Mouse (Mus musculus) liver, adult 2 months (tissue): ENCODE measurements at regions not wholly inside any gene's neighbourhood (a gene's known extent, or its start where the extent isn't known, plus 50 kb on each side); places are given as distances from the start of the nearest gene placed in this dataset.

Experiments
- DNase-seq: peaks from one replicate; pipeline ENCODE4 v3.0.0-alpha.2; 2011; ENCODE audit warnings: low read depth, low spot score; ENCODE audit errors: extremely low read depth
- H3K27ac ChIP-seq: fragments of 200-500 bp; replicated peaks from 2 replicates; pipeline ENCODE4 v1.5.1; 2012; ENCODE audit warnings: low read depth, mild to moderate bottlenecking, control low read depth, inconsistent platforms, low read length; ENCODE audit not compliant: insufficient read depth
- H3K27me3 ChIP-seq: fragments of 200-500 bp; 2 replicates; pipeline ENCODE4 v1.6.1; 2012; ENCODE audit warnings: mild to moderate bottlenecking, moderate library complexity, low read length, inconsistent platforms; ENCODE audit not compliant: control insufficient read depth, insufficient read depth
- H3K36me3 ChIP-seq: fragments of 200-500 bp; 2 replicates; pipeline ENCODE4 v1.6.1; 2012; ENCODE audit warnings: low read length, inconsistent platforms; ENCODE audit not compliant: control insufficient read depth, insufficient read depth
- H3K4me1 ChIP-seq: fragments of 200-500 bp; 2 replicates; pipeline ENCODE4 v1.6.1; 2011; ENCODE audit warnings: low read length; ENCODE audit not compliant: control insufficient read depth, insufficient read depth
- H3K4me3 ChIP-seq: fragments of 200-500 bp; 2 replicates; pipeline ENCODE4 v1.5.1; 2011; ENCODE audit warnings: low read depth, mild to moderate bottlenecking, control low read depth, low read length, moderate library complexity; ENCODE audit not compliant: insufficient read depth
- H3K79me2 ChIP-seq: fragments of 200-500 bp; 2 replicates; pipeline ENCODE4 v1.6.1; 2012; ENCODE audit warnings: inconsistent platforms, mild to moderate bottlenecking, low read length, moderate library complexity; ENCODE audit not compliant: control insufficient read depth, insufficient read depth
- H3K9ac ChIP-seq: fragments of 200-500 bp; 2 replicates; pipeline ENCODE4 v1.6.1; 2012; ENCODE audit warnings: low read depth, mild to moderate bottlenecking, control low read depth, inconsistent platforms, low read length
- CTCF ChIP-seq: fragments of 200-500 bp; IDR thresholded peaks from 2 replicates; pipeline ENCODE4 v1.5.1; 2011; ENCODE audit warnings: low read depth, low read length, control low read depth
- POLR2A ChIP-seq: fragments of 200-500 bp; IDR thresholded peaks from 2 replicates; pipeline ENCODE4 v1.6.1; 2011; ENCODE audit warnings: low read length, control low read depth; ENCODE audit not compliant: insufficient read depth; ENCODE audit errors: extremely low read depth
- WGBS: fragments of 180-500 bp; shearing (Covaris S2); methylation state at CpG from one replicate; pipeline ENCODE4 v1.1.7; 2018; 5-methylcytosine and 5-hydroxymethylcytosine counted together

DNA sequence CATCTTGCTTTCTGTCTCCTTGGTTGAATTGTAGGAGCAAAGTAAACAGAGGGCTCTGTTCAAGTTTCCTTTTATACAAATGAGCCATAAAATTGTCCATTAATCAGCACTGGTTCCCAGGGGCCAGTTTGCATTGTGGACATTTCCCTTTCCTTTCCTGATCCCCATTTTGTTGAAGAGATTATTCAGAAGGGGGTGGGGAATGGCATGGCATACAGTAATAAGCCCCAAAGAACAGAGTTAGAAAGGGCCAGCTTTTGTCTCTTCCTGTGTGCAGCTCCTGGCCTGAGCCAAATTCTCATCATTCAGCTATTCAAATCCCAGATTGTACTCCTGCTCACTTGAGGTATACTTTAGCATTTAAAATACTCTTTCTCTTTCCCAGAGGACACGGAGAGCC lies 441.8 kb downstream of the Epha4 start:
- WGBS = 94% methylated on average over 1 of the region's 1 CpGs
- TF ChIP-seq CTCF (no peak), POLR2A (no peak)
- H3K9ac ChIP-seq = no peak overlapping the region

DNA sequence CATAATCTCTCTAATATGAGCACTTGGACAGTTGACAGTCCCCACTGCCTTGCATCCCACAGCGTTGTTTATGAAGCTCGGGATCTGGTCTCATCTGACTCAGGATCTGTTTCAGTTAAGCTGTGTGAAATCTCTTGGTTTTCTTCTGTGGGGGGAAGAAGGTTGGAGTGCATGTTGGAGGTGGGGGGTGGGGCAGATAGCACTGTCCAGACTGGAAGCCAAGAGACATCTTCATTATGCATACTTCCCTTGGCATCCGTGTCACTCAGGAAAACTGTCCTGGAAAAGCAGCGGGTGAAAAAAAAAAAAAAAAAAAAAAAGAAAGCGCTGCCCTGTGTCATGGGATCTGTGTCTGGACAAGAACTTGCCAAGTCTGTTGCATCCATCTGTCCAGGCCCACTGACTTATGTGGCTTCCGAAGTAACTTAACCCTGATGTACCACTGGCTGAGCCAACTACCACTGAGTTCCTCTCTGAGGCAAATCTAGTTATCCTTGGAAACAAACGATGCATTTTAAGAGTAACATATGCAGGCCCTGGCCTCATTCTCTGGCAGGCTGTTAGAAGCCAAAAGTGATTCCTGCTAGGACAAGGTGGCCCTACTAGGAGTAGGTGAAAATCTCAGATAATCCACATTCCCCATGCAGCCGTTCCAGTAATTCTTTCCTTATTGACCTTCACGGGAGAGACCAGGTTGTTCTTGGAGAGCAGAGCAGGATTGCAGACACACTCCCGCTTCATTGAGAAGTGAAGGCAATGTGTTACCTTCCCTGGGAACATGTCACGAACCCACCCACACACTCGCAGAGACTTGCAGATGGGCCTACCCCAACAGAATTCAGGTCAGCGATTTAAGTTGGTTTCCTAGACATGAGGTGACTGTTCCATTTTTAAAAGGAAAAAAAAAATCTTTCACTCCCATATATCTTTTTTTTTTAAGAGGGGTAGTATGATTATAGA lies 439.7 kb downstream of the Epha4 start:
- no peaks in the 10 kb centered on the region for H3K4me1 ChIP-seq
- no peaks in the 10 kb centered on the region for H3K79me2 ChIP-seq
- H3K27ac ChIP-seq = no peak overlapping the region
- no peaks in the 10 kb centered on the region for H3K36me3 ChIP-seq
- H3K27me3 ChIP-seq = no peaks in the 10 kb centered on the region
- H3K4me3 ChIP-seq = no peak overlapping the region
- TF ChIP-seq CTCF (no peak), POLR2A (no peak)
- no peak overlapping the region for H3K9ac ChIP-seq
- peak; percentile 10 for DNase-seq
- 86% methylated on average over 13 of the region's 13 CpGs for WGBS

More for the DNA sequence above, 441.8 kb downstream of the Epha4 start:
- Histone ChIP-seq H3K4me1 (no peaks in the 10 kb centered on the region), H3K4me3 (no peak overlapping the region), H3K27ac (no peak overlapping the region), H3K79me2 (no peaks in the 10 kb centered on the region), H3K36me3 (no peaks in the 10 kb centered on the region), H3K27me3 (no peaks in the 10 kb centered on the region)
- no peak for DNase-seq

DNA sequence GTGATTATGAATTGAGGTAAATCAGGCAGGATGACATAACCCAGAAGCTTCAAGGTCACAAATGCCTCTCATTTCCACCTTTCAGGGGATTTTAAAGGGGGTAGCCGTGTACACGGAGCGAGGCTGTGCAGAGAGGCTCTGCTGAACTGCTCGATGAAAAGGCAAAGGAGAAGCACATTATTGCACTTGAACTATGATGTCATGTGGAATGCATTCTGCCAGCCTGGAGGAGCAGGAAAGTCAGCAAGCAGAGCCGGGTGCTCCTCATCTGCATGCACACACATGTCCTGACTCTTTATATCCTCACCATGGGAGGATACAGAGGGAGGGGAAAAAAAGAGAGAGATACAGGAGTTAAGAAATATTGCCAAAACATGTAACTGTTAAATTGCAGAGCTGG lies 434.1 kb downstream of the Epha4 start:
- Histone ChIP-seq H3K4me1 (peaks cover 2% of the 10 kb centered on the region; the same call in 1 of the 2 replicates), H3K27me3 (no peaks in the 10 kb centered on the region), H3K4me3 (no peak overlapping the region), H3K79me2 (no peaks in the 10 kb centered on the region), H3K36me3 (no peaks in the 10 kb centered on the region), H3K27ac (no peak overlapping the region), H3K9ac (no peak overlapping the region)
- no peak for DNase-seq
- 80% methylated on average over 5 of the region's 5 CpGs for WGBS
- TF ChIP-seq CTCF = no peak
- TF ChIP-seq POLR2A = no peak

- no peaks in the 10 kb centered on the region for H3K79me2 ChIP-seq
- no peak overlapping the region for H3K9ac ChIP-seq
- peak; percentile 33 for DNase-seq
- peaks cover 2% of the 10 kb centered on the region; the same call in 1 of the 2 replicates for H3K4me1 ChIP-seq
- TF ChIP-seq POLR2A = no peak
- TF ChIP-seq CTCF = peak; percentile 21; the same call in 1 of the 2 replicates
- no peaks in the 10 kb centered on the region for H3K27me3 ChIP-seq
- no peaks in the 10 kb centered on the region for H3K36me3 ChIP-seq
- H3K4me3 ChIP-seq = no peak overlapping the region
- WGBS = 49% methylated on average over 7 of the region's 7 CpGs
- no peak overlapping the region for H3K27ac ChIP-seq
Observed at GRCm38 (mm10) chr1:77081660-77082059, 433.2 kb downstream of the Epha4 start.

DNA sequence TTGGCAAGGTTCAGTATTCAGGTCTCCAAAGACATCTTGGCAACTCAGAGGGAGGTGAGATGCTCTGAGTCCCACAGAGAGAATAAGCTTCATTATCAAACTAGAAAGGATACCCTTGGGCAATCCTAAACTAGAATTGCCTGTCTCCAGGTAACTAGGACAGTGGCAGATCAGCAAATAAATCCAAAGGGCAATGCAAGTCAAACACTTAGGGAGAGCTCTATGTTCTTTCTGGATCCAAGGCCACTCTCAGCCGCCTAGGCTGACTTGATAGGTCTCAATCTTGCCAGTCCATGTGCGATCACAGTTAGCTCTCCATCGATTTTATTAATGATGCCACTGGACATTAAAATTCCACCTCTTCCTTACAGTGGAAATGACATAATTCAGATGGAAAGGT lies 432.5 kb downstream of the Epha4 start:
- H3K79me2 ChIP-seq = no peaks in the 10 kb centered on the region
- H3K4me1 ChIP-seq = peaks cover 2% of the 10 kb centered on the region; the same call in 1 of the 2 replicates
- TF ChIP-seq CTCF (no peak), POLR2A (no peak)
- H3K4me3 ChIP-seq = no peak overlapping the region
- 33% methylated on average over 3 of the region's 3 CpGs for WGBS
- DNase-seq = peak; percentile 71
- H3K9ac ChIP-seq = no peak overlapping the region
- no peaks in the 10 kb centered on the region for H3K27me3 ChIP-seq
- no peak overlapping the region for H3K27ac ChIP-seq
- no peaks in the 10 kb centered on the region for H3K36me3 ChIP-seq

DNA sequence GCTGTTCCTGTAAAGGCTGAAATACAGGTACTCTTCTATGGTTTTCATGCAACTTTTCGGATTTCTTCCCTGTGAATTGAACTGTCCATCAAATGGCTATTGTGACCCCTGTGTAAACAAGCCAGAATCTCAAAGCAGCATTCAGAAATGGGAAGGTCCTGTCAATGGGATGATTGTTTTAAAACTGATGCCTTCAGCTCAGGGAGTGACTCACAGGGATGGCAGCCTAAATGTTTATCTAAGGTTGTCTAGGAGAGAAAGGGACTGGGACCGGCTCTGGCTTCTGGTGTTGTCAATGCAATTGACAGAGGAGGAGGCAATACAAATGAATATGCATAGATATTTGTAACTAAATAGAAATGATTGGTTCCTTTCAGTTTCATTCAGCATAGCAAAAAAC lies 421.3 kb downstream of the Epha4 start:
- no peak for TF ChIP-seq POLR2A
- no peak for TF ChIP-seq CTCF
- WGBS = 50% methylated on average over 2 of the region's 2 CpGs
- no peaks in the 10 kb centered on the region for H3K4me1 ChIP-seq
- H3K79me2 ChIP-seq = no peaks in the 10 kb centered on the region
- no peak overlapping the region for H3K27ac ChIP-seq
- no peak for DNase-seq
- H3K9ac ChIP-seq = no peak overlapping the region
- H3K27me3 ChIP-seq = no peaks in the 10 kb centered on the region
- H3K4me3 ChIP-seq = no peak overlapping the region
- H3K36me3 ChIP-seq = no peaks in the 10 kb centered on the region
